Mouse (Mus musculus) neural tube, postnatal 0 days (tissue): ENCODE measurements around the gene Pdzd4. TPM values are rescaled to one million over a fixed set of nuclear protein-coding genes. Genes with fewer than 3 reads are reported as not detected.

ENCODE experiments used
- polyA plus RNA-seq: library from polyadenylated mRNA; unstranded; fragments of >200 nt; fragmentation: Nextera tagmentation; extraction: Ambion mirVana; gene quantifications from 2 replicates; pipeline ENCODE4 v1.2.1, GENCODE M21; 2015

The Pdzd4 gene
- polyA plus RNA-seq = 4.0 and 4.7 TPM in 2 replicates

GRCm38 (mm10) chrX:73824185-73825151, at the start of gene Pdzd4:
Gene Pdzd4 (minus strand): TSS chrX:73824969.

GRCm38 (mm10) chrX:73786364-73787224, 38.2 kb downstream of the Pdzd4 start, which contains the start of the genes Idh3g and Ssr4:
Gene Idh3g (minus strand): TSS chrX:73786897.
Gene Ssr4 (plus strand): TSS chrX:73787028.

GRCm38 (mm10) chrX:73774168-73774760, 50.5 kb downstream of the Pdzd4 start, which contains the start of gene Srpk3:
Gene Srpk3 (plus strand): TSS chrX:73774405.

GRCm38 (mm10) chrX:73756334-73757140, 68.2 kb downstream of the Pdzd4 start, which contains the start of gene Plxnb3:
Gene Plxnb3 (plus strand): TSS chrX:73757090.

Other genes starting within 250 kb of the Pdzd4 start
- gene Dusp9, start 185.6 kb downstream of the Pdzd4 start, polyA plus RNA-seq = 2.0 and 2.2 TPM in 2 replicates
- 160 and 181 TPM in 2 replicates for gene Pnck, start 164.9 kb downstream of the Pdzd4 start, polyA plus RNA-seq
- 9.5 and 10.7 TPM in 2 replicates for gene Slc6a8, start 151.8 kb downstream of the Pdzd4 start, polyA plus RNA-seq
- gene Bcap31, start 108.8 kb downstream of the Pdzd4 start, polyA plus RNA-seq = 152 and 157 TPM in 2 replicates
- 11.4 and 13.1 TPM in 2 replicates for gene Abcd1, start 108.4 kb downstream of the Pdzd4 start, polyA plus RNA-seq
- gene Plxnb3, start 67.9 kb downstream of the Pdzd4 start, polyA plus RNA-seq = 2.4 and 3.4 TPM in 2 replicates
- gene Srpk3, start 50.6 kb downstream of the Pdzd4 start, polyA plus RNA-seq = 2.1 and 2.8 TPM in 2 replicates
- gene Idh3g, start 38.1 kb downstream of the Pdzd4 start, polyA plus RNA-seq = 244 and 280 TPM in 2 replicates
- gene Ssr4, start 37.9 kb downstream of the Pdzd4 start, polyA plus RNA-seq = 211 and 212 TPM in 2 replicates
- not detected in 2 replicates for gene Avpr2, start 67.1 kb upstream of the Pdzd4 start, polyA plus RNA-seq
- gene L1cam, start 71.1 kb upstream of the Pdzd4 start, polyA plus RNA-seq = 55.5 and 73.7 TPM in 2 replicates
- gene Arhgap4, start 96.9 kb upstream of the Pdzd4 start, polyA plus RNA-seq = 1.9 and 2.2 TPM in 2 replicates
- 118 TPM in 2 replicates for gene Naa10, start 97.0 kb upstream of the Pdzd4 start, polyA plus RNA-seq
- 12.8 and 15.2 TPM in 2 replicates for gene Renbp, start 105.9 kb upstream of the Pdzd4 start, polyA plus RNA-seq
- gene Hcfc1, start 141.4 kb upstream of the Pdzd4 start, polyA plus RNA-seq = 27.8 and 31.0 TPM in 2 replicates
- gene Irak1, start 198.9 kb upstream of the Pdzd4 start, polyA plus RNA-seq = 39.7 and 41.8 TPM in 2 replicates